Comparison of ENCODE assay signal across 7 mouse cellular contexts in genomic region chr3:108044394-108045140, GRCm38 (mm10). TPM values are rescaled to one million over a fixed set of nuclear protein-coding genes. Genes with fewer than 3 reads are reported as not detected.
A peak's percentile ranks its signal among the peaks of the same experiment; 100 is the strongest.
DNase-seq lines count a peak whose midpoint lies in the region; ATAC-seq and TF ChIP-seq lines count a peak whose summit lies in the region.

Gene Gstm4, minus strand, starts transcription at chr3:108044894.

- H3K27ac ChIP-seq in embryonic fibroblast, embryonic 13.5 days (ENCODE audit: insufficient read depth, low read length): no peak within 1 kb of the TSS
- H3K27ac ChIP-seq in limb, embryonic 12.5 days: peak within 1 kb of the TSS; percentile 36; the same call in 1 of the 2 replicates
- H3K27ac ChIP-seq in midbrain, embryonic 14.5 days (replicated peaks; ENCODE audit: low read depth, low read length): peak within 1 kb of the TSS; percentile 63; the same call in 1 of the 2 replicates

- H3K9ac ChIP-seq in limb, embryonic 12.5 days (replicated peaks): peak within 1 kb of the TSS; percentile 57
- peak within 1 kb of the TSS; percentile 65 for H3K9ac ChIP-seq in midbrain, embryonic 14.5 days (replicated peaks; ENCODE audit: low read length)

- peak; percentile 87 for ATAC-seq in limb, embryonic 12.5 days (ENCODE audit: insufficient number of reproducible peaks, insufficient read depth, low FRiP score, low TSS enrichment, low read depth)
- ATAC-seq in midbrain, embryonic 14.5 days (ENCODE audit: low FRiP score, low TSS enrichment): peak; percentile 85

- WGBS in limb, embryonic 12.5 days: 6% methylated on average over 29 of the region's 29 CpGs
- 9% methylated on average over 29 of the region's 29 CpGs for WGBS in midbrain, embryonic 14.5 days

- H3K4me3 ChIP-seq in embryonic fibroblast, embryonic 13.5 days (ENCODE audit: insufficient read depth, low read length): peak within 1 kb of the TSS; percentile 46
- peak within 1 kb of the TSS; percentile 44 for H3K4me3 ChIP-seq in limb, embryonic 12.5 days (replicated peaks)
- peak within 1 kb of the TSS; percentile 54 for H3K4me3 ChIP-seq in midbrain, embryonic 14.5 days (replicated peaks; ENCODE audit: low read depth, low read length)

- TF ChIP-seq CTCF in embryonic fibroblast, embryonic 13.5 days (IDR thresholded peaks at IDR 0.05; ENCODE audit: borderline replicate concordance, insufficient read depth, low read length): no peak

- H3K36me3 ChIP-seq in limb, embryonic 12.5 days: no peaks in the 10 kb centered on the region
- no peaks in the 10 kb centered on the region for H3K36me3 ChIP-seq in midbrain, embryonic 14.5 days (ENCODE audit: control insufficient read depth, insufficient read depth, low read length)

- peak within 1 kb of the TSS; percentile 80 for H3K4me2 ChIP-seq in limb, embryonic 12.5 days
- H3K4me2 ChIP-seq in midbrain, embryonic 14.5 days (ENCODE audit: low read length): peak within 1 kb of the TSS; percentile 87

- H3K4me1 ChIP-seq in embryonic fibroblast, embryonic 13.5 days (ENCODE audit: control insufficient read depth, insufficient read depth, low read length): no peaks in the 10 kb centered on the region
- H3K4me1 ChIP-seq in limb, embryonic 12.5 days (replicated peaks): peaks cover 5% of the 10 kb centered on the region
- peaks cover 8% of the 10 kb centered on the region; the same call in 1 of the 2 replicates for H3K4me1 ChIP-seq in midbrain, embryonic 14.5 days (ENCODE audit: control insufficient read depth, insufficient read depth, low read length)

- no peaks in the 10 kb centered on the region for H3K9me3 ChIP-seq in limb, embryonic 12.5 days
- no peaks in the 10 kb centered on the region for H3K9me3 ChIP-seq in midbrain, embryonic 14.5 days (ENCODE audit: control insufficient read depth, low read length)

- TF ChIP-seq POLR2A in embryonic fibroblast, embryonic 13.5 days (IDR thresholded peaks at IDR 0.05; ENCODE audit: low read depth, low read length): peak; percentile 80

- H3K27me3 ChIP-seq in limb, embryonic 12.5 days: no peaks in the 10 kb centered on the region
- H3K27me3 ChIP-seq in midbrain, embryonic 14.5 days (ENCODE audit: control insufficient read depth, insufficient read depth, low read length): no peaks in the 10 kb centered on the region

- DNase-seq in brain, adult 2 months (ENCODE audit: low read depth, low spot score): peak; percentile 95
- DNase-seq in heart, adult 8-10 months (ENCODE audit: low spot score): peak; percentile 94
- DNase-seq in kidney, adult 8-10 months: peak; percentile 93 to 94
- peak; percentile 87 for DNase-seq in midbrain, embryonic 14.5 days
- DNase-seq in spleen, adult 12 weeks (ENCODE audit: low spot score): peak; percentile 66

RNA-seq across cellular contexts. Expression of gene Gstm4, which starts in this region (rescaled TPM):
- polyA plus RNA-seq in embryonic fibroblast, embryonic 13.5 days (2011; ENCODE audit: insufficient read length, low read depth, missing spikeins): 11.1 and 11.5 TPM in 2 replicates
- total RNA-seq in heart, adult 8-10 months (2022): 10 to 100 TPM; 12.6 to 14.4 (median 13.3) TPM
- 16.3 and 17.4 TPM in 2 replicates for polyA plus RNA-seq in limb, embryonic 12.5 days (2016; fragmentation: Nextera tagmentation; extraction: Ambion mirVana)
- polyA plus RNA-seq in midbrain, embryonic 14.5 days (2014; fragmentation: Nextera tagmentation; extraction: Ambion mirVana): 16.0 and 17.5 TPM in 2 replicates
